Mouse (Mus musculus) kidney, adult 2 months (tissue): ENCODE data around the gene Sash3.

Experiments used
- CTCF ChIP-seq: fragments of 200-500 bp; conservative IDR thresholded peaks from 2 replicates; pipeline ENCODE4 v1.5.1; 2011; ENCODE audit warnings: low read depth, mild to moderate bottlenecking, control low read depth, low read length, moderate library complexity, mixed read lengths; ENCODE audit not compliant: insufficient read depth, insufficient read length
- POLR2A ChIP-seq: fragments of 200-500 bp; IDR thresholded peaks from one replicate; pipeline ENCODE4 v1.6.1; 2011; ENCODE audit warnings: low read depth, low read length, control low read depth

DNA sequence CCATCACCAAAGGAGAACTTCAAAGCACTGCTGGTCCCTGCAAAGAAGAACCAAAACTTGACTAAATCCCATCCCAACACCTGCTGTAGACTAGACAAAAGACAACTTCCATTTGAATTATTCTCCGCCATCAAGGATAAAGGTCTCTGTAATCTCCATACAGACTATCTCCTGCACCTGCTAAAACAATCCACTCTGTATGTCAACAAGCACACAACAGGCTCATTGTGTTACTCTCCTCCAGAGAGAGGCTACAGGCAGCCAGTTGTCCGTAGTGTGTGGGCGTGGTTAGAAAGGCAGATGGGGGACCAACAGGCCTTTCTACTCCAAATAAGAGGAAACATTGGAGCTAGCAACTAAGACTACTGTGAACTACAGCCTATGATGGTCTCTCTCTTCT is 51.6 kb downstream of the Sash3 start:
- TF ChIP-seq POLR2A (no peak), CTCF (no peak)
